Mouse (Mus musculus) forebrain, embryonic 11.5 days (tissue): ENCODE data around the gene Rnf24. TPM values are rescaled to one million over a fixed set of nuclear protein-coding genes. Genes with fewer than 3 reads are reported as not detected.

Experiments
- ATAC-seq: fragments of 200-750 bp; cut with Nextera tagmentation; replicated peaks from 2 replicates; pipeline ENCODE4 v1.8.0; 2017; ENCODE audit warnings: moderate TSS enrichment; ENCODE audit not compliant: low FRiP score
- DNase-seq: peaks from one replicate; pipeline ENCODE4 v3.0.0-alpha.2; 2017; ENCODE audit warnings: low spot score
- H3K27ac ChIP-seq: fragments of 300-500 bp; sonication (generic); 2 replicates; pipeline ENCODE4 v1.5.1; 2014; ENCODE audit warnings: low read depth, low read length
- H3K27me3 ChIP-seq: fragments of 300-500 bp; sonication (generic); 2 replicates; pipeline ENCODE4 v1.6.1; 2014; ENCODE audit warnings: mild to moderate bottlenecking, low read length, mixed read lengths; ENCODE audit not compliant: control insufficient read depth, insufficient read depth
- H3K36me3 ChIP-seq: fragments of 300-500 bp; sonication (generic); 2 replicates; pipeline ENCODE4 v1.6.1; 2014; ENCODE audit warnings: mild to moderate bottlenecking, low read length, moderate library complexity, mixed read lengths; ENCODE audit not compliant: control insufficient read depth, insufficient read depth
- H3K4me1 ChIP-seq: fragments of 300-500 bp; sonication (generic); replicated peaks from 2 replicates; pipeline ENCODE4 v1.6.1; 2014; ENCODE audit warnings: low read length, mixed read lengths; ENCODE audit not compliant: control insufficient read depth, insufficient read depth
- H3K4me2 ChIP-seq: fragments of 300-500 bp; sonication (generic); 2 replicates; pipeline ENCODE4 v1.6.1; 2014; ENCODE audit warnings: low read depth, mild to moderate bottlenecking, low read length, moderate library complexity, mixed read lengths; ENCODE audit not compliant: severe bottlenecking
- H3K4me3 ChIP-seq: fragments of 300-500 bp; sonication (generic); 2 replicates; pipeline ENCODE4 v1.5.1; 2014; ENCODE audit warnings: low read depth, low read length
- H3K9ac ChIP-seq: fragments of 300-500 bp; sonication (generic); 2 replicates; pipeline ENCODE4 v1.6.1; 2014; ENCODE audit warnings: low read length
- H3K9me3 ChIP-seq: fragments of 300-500 bp; sonication (generic); 2 replicates; pipeline ENCODE4 v1.6.1; 2016; ENCODE audit warnings: low read length, mixed read lengths; ENCODE audit not compliant: control insufficient read depth
- WGBS: fragments of 180-500 bp; shearing (Covaris S2); extraction: QIAGEN DNeasy Blood & Tissue Kit; methylation state at CpG from one replicate; pipeline ENCODE4 v1.1.7; 2014; 5-methylcytosine and 5-hydroxymethylcytosine counted together
- polyA plus RNA-seq: library from polyadenylated mRNA; unstranded; fragments of >200 nt; fragmentation: Nextera tagmentation; extraction: Ambion mirVana; gene quantifications from 2 replicates; pipeline ENCODE4 v1.2.1, GENCODE M21; 2014

The Rnf24 gene
- polyA plus RNA-seq = 8.3 and 9.3 TPM in 2 replicates

- H3K4me3 ChIP-seq = peak within 1 kb of the TSS; percentile 89
- peak; percentile 96 for ATAC-seq
- H3K9ac ChIP-seq = peak within 1 kb of the TSS; percentile 93
- no peaks in the 10 kb centered on the region for H3K27me3 ChIP-seq
- peak within 1 kb of the TSS; percentile 69 for H3K4me2 ChIP-seq
- peak within 1 kb of the TSS; percentile 91 for H3K27ac ChIP-seq
- under 1% methylated on average over 48 of the region's 54 CpGs for whole genome bisulfite sequencing
- peak; percentile 99 for DNase-seq
- no peaks in the 10 kb centered on the region for H3K36me3 ChIP-seq
- no peaks in the 10 kb centered on the region for H3K9me3 ChIP-seq
- H3K4me1 ChIP-seq = peaks cover 2% of the 10 kb centered on the region; the same call in 1 of the 2 replicates
Observed at GRCm38 (mm10) chr2:131352747-131353563, at the start of gene Rnf24. Gene Rnf24, minus strand, starts transcription at chr2:131352892.

GRCm38 (mm10) chr2:131401794-131402495 is 49.3 kb upstream of the Rnf24 start:
- Histone ChIP-seq H3K4me2 (no peak overlapping the region), H3K36me3 (no peaks in the 10 kb centered on the region), H3K4me3 (no peak overlapping the region), H3K9ac (no peak overlapping the region), H3K27ac (no peak overlapping the region), H3K4me1 (no peaks in the 10 kb centered on the region), H3K27me3 (no peaks in the 10 kb centered on the region), H3K9me3 (no peaks in the 10 kb centered on the region)
- DNase-seq (no peak), ATAC-seq (no peak)
- WGBS = 73% methylated on average over 8 of the region's 8 CpGs

- H3K9ac ChIP-seq = no peak overlapping the region
- DNase-seq (no peak), ATAC-seq (no peak)
- no peak overlapping the region for H3K4me3 ChIP-seq
- no peak overlapping the region for H3K4me2 ChIP-seq
- no peaks in the 10 kb centered on the region for H3K4me1 ChIP-seq
- H3K9me3 ChIP-seq = no peaks in the 10 kb centered on the region
- no peaks in the 10 kb centered on the region for H3K36me3 ChIP-seq
- WGBS = 83% methylated on average over 2 of the region's 2 CpGs
- no peaks in the 10 kb centered on the region for H3K27me3 ChIP-seq
- no peak overlapping the region for H3K27ac ChIP-seq
Observed at GRCm38 (mm10) chr2:131400846-131401245, 48.2 kb upstream of the Rnf24 start.

GRCm38 (mm10) chr2:131397323-131397848 is 44.7 kb upstream of the Rnf24 start:
- Histone ChIP-seq H3K27me3 (no peaks in the 10 kb centered on the region), H3K36me3 (no peaks in the 10 kb centered on the region), H3K4me2 (no peak overlapping the region), H3K27ac (no peak overlapping the region), H3K9me3 (no peaks in the 10 kb centered on the region), H3K4me1 (no peaks in the 10 kb centered on the region), H3K4me3 (no peak overlapping the region), H3K9ac (no peak overlapping the region)
- ATAC-seq (no peak), DNase-seq (no peak)
- 92% methylated on average over 5 of the region's 5 CpGs for WGBS

GRCm38 (mm10) chr2:131386350-131386962 is 33.8 kb upstream of the Rnf24 start:
- Histone ChIP-seq H3K4me2 (no peak overlapping the region), H3K27ac (no peak overlapping the region), H3K4me1 (no peaks in the 10 kb centered on the region), H3K9ac (no peak overlapping the region), H3K27me3 (no peaks in the 10 kb centered on the region), H3K9me3 (no peaks in the 10 kb centered on the region), H3K36me3 (no peaks in the 10 kb centered on the region), H3K4me3 (no peak overlapping the region)
- 83% methylated on average over 10 of the region's 10 CpGs for WGBS
- ATAC-seq (no peak), DNase-seq (no peak)

- no peak overlapping the region for H3K9ac ChIP-seq
- no peaks in the 10 kb centered on the region for H3K9me3 ChIP-seq
- ATAC-seq = no peak
- DNase-seq = no peak
- no peak overlapping the region for H3K27ac ChIP-seq
- H3K36me3 ChIP-seq = no peaks in the 10 kb centered on the region
- H3K4me2 ChIP-seq = no peak overlapping the region
- no peak overlapping the region for H3K4me3 ChIP-seq
- H3K27me3 ChIP-seq = no peaks in the 10 kb centered on the region
- no peaks in the 10 kb centered on the region for H3K4me1 ChIP-seq
- WGBS = 84% methylated on average over 4 of the region's 4 CpGs
Observed at GRCm38 (mm10) chr2:131385176-131385575, 32.5 kb upstream of the Rnf24 start.

- WGBS = 87% methylated on average over 3 of the region's 3 CpGs
- Histone ChIP-seq H3K4me1 (no peaks in the 10 kb centered on the region), H3K27me3 (no peaks in the 10 kb centered on the region), H3K36me3 (no peaks in the 10 kb centered on the region), H3K4me3 (no peak overlapping the region), H3K27ac (no peak overlapping the region), H3K4me2 (no peak overlapping the region), H3K9ac (no peak overlapping the region), H3K9me3 (no peaks in the 10 kb centered on the region; the same call in 1 of the 2 replicates)
- DNase-seq (no peak), ATAC-seq (no peak)
Observed at GRCm38 (mm10) chr2:131379541-131379940, 26.8 kb upstream of the Rnf24 start.

GRCm38 (mm10) chr2:131378872-131379271 is 26.2 kb upstream of the Rnf24 start:
- H3K4me2 ChIP-seq = no peak overlapping the region
- no peaks in the 10 kb centered on the region for H3K4me1 ChIP-seq
- no peak for ATAC-seq
- H3K27ac ChIP-seq = no peak overlapping the region
- no peaks in the 10 kb centered on the region for H3K36me3 ChIP-seq
- no peaks in the 10 kb centered on the region for H3K27me3 ChIP-seq
- WGBS = 93% methylated on average over 5 of the region's 5 CpGs
- H3K9ac ChIP-seq = no peak overlapping the region
- H3K4me3 ChIP-seq = no peak overlapping the region
- no peaks in the 10 kb centered on the region; the same call in 1 of the 2 replicates for H3K9me3 ChIP-seq
- DNase-seq = no peak
